Mouse (Mus musculus): Measurements from ENCODE around the gene Cyp4f13.
A peak's percentile ranks its signal among the peaks of the same experiment; 100 is the strongest.

The Cyp4f13 gene

DNA sequence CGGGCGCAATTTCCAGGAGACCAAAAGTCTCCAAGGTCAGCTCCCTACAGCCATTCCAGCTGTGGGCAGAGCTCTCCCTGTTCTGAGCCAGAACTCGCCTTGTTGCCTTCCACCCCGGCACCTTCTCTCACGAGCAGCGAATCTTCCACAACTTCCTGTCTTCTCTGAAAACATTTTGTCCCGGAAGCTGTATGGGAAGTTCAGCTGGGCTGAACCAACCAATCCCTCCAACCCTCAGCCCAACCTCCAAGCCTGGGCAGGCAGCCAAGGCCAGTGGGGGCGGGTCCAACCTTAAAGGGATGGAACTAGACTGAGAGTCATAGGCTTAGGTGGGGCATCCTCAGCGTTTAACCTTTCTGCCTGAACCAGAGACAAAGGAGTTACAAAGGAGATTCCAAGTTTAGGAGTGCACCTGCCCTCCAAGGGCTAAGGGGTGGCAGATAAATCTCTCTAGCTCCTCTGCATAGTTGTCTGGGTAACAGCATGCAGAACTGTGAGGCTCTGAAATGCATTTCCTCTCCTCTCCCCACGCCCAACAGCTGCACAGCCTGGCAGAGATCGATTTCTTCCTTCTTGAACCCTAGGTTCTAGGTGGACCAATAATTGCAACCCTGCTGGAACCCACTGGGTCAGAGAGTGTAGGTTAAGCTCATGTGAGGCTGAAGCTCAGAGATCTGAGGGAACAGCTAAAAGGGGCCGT is at the start of gene Cyp4f13:
Gene Cyp4f13 (minus strand): TSS at position 188 of the 700 bp plus-strand sequence.
- DNase-seq = peak; percentile 89 to 95

DNA sequence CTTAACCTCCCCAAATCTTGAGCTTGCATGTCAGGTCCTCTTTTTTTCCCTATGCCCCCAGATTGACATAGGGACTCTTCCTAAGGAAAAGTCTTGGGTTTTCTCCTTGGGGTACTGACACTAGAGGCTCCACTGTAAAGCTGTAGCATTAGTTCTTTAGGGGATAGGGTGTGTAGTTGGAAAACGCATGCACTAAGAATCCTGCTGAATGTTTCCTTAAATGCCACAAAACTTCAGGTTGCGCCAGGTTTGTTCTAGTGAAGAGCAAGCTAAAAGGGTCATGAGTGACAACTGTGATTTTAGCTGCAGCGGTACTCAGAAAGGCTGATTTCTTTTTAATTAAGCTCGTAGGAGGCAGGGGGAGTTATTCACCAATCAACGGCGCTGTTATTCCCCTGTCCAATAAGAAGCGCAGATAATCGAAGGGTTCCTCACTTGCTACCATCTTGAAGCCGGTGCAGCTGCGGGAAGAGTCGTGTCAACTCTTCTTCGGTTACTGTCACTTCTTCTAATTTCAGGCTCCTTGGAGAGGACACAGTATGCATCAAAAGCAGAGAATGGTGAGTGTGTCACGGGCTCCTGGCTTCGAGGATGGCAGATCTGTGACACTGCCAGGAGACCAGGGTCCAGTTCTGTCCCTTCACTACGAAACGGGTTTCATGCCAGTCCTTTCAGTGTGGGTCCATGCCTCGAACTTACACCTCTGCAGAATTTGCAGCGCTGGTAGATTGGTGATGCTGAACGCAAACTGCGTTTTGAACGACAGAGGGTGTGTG is 45.7 kb upstream of the Cyp4f13 start, which contains the start of gene Zfp952:
Gene Zfp952 (plus strand): TSS at position 431 of the 776 bp plus-strand sequence.
- DNase-seq = peak; percentile 45 to 73

GRCm38 (mm10) chr17:32991965-32992698 is 44.9 kb upstream of the Cyp4f13 start:
- DNase-seq = no peak

DNA sequence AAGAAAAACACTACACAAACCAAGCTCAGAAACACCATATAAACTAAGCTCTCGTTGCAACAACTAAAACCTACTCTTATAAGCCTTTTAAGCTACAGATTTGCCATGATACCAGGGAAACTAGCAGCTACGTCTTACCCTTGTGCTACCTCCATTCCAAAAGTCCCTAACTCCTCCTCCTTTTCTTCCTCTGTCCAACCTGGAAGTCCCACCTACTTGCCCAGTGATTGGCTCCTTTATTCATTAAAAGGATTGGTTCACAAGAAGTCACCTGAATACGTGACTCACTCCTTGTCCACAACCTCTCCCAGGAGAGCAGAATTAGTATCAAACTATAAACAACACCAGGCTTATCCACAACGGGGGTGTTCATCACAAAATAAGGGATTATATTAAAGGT is 39.1 kb upstream of the Cyp4f13 start:
- no peak for DNase-seq

DNA sequence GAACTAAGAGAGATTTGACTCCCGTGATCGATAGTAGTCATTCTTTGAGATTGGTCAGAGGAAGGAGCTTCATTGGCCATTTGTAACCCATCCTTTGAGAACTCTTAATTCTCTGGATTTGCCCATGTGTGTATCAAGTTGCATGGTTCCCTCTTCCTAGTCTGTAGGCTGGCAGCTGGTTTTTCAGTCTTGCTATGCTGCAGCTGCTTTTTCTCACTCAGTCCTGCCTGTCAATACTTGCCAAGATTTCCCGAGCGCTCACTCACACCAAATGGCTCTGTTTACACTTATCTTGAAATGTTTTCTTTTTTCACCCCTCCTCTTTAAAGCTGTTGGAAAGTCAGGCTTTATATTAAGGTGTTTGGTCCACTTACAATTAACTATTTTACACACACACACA is 34.2 kb upstream of the Cyp4f13 start:
- no peak for DNase-seq

- DNase-seq = peak; percentile 76 to 84
These were observed 18.6 kb upstream of the Cyp4f13 start, which contains the start of gene Zfp472 for GRCm38 (mm10) chr17:32965623-32966290. Zfp472 (plus strand) TSS chr17:32965814.

DNA sequence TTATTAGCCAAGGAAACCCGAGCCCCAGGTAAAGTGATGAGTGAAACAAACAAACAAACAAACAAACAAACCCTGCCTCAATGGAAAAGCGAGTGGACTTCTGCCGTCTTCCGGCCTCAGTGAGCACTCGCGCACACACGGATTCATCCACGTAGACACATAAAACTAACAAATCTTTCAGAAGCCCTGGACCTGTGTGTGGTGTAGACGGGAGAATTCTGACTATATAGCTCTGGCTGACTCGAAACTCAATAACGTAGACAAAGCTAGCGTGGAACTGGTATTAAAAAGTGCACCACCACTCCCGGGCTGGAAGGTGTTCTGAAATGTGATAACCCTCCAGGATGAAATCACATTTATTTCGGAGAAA is 18.0 kb upstream of the Cyp4f13 start:
- DNase-seq = peak in 1 of 2 experiments; percentile 11

DNA sequence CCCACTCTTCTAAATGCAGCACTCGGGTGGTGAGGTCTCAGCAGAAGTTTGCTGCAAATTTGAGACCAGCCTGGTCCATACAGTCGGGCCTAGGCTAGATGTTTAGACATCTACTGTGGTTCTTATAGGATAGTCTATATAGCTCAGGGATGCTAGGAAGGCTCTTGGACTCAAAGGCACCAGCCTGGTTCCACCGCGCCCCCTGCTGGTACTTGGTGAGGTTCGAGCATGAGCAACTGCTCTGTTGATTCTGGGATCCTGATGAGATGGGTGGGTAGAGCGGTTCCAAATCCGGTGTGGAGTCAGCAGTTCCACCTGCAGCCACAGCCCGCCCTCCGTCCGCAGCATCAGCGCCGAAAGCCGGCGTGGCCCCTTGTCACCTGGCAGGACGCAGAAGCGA is 4.2 kb upstream of the Cyp4f13 start:
- peak; percentile 53 to 54 for DNase-seq

DNA sequence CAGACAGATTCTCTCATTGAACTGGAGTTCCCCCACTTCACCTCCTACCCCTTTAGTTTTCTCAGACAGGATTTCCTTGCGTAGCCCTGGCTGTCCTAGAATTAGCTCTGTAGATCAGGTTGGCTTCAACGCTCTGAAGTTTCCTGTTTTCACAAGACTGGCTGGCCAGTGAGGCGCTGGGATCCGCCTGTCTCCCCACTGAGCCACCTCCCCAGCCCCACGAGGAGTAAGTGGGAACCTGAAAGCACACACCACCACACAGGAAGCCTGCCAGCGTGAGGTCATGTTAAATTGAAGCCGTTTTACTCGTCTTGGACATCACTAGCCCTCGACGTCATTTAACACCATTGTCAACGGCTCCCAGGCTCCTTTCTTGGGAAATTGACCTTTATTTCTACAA is 3.8 kb upstream of the Cyp4f13 start:
- DNase-seq = no peak

DNA sequence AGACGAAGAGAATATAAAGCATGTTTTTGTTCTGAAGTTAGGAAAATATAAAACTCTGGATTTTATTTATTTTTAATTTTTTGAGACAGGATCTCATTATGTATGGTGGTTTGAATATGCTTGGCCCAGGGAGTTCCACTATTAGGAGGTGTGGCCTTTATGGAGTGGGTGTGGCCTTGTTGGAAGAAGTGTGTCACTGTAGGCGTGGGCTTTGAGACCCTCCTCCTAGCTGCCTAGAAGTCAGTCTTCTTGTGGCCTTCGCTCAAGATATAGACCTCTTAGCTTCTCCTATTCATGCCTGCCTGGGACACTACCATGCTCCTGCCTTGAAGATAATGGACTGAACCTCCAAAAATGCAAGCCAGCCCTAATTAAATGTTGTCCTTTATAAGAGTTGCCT is 2.9 kb upstream of the Cyp4f13 start:
- no peak for DNase-seq

DNA sequence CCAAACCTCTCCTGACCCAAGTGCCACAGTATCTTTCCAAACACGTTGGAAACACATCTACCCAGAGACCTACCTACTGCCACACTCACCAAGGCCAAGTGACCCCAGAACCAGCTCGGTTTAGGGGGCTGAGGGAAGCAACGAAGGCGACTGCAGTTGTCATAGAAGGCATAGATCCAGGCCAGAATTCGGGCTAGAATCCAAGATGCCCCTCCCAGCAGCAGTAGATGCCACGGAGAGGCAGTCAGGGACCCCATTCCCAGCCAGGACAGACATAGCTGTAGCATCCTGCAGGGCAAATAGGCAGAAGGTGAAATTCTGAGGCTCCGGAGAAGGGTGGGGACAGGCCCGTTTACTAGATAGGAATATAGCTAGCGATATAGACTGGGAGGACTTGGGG is 486 bp downstream of the Cyp4f13 start:
- no peak for DNase-seq

DNA sequence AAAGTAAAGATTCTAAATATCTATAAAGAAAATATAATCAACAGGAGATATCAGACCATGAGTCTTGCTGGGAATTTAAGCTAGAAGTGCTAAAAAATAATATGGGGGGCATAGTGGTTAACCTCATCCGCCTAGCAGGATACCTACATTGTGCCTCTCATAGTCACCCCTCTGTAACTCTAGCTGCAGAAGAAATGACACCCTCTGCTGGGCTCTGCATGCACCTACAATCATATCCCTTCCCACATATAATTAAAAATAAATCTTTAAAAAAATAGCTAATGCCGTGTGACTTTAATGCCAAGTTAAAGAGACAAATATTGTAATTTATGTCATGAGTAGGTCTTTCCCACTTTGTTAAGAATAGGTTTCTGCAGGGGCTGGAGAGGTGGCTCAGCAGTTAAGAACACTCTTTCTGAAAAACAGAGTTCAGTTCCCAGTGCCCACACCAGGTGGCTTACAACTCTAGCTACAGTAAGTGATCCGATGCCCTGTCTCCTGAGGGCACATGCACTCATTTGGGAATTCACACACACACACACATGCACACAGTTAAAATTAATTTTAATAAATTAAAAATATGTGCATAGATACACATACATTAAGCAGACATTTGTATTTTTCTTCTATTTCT is 2.7 kb downstream of the Cyp4f13 start:
- DNase-seq = no peak

- no peak for DNase-seq
These were observed 3.5 kb downstream of the Cyp4f13 start for GRCm38 (mm10) chr17:32943661-32944060.

DNA sequence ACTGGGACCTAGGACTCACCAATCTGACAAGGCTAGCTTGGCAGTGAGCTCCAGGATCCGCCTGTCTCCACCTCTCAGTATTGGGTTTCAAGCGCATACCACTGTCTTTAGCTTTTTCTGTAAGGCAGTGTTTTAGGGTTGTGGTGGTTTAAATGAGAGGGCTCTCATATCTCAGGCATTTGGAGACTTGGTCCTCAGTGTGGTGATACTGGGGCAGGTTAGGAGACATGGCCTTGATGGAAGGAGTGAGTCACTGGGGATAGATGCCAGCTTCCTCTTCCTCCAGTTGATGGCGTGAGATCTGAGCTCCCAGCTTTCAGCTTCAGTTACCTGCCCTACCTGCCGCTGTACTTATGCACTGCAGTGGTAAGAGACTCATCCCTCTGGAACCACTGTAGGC is 7.4 kb downstream of the Cyp4f13 start:
- no peak for DNase-seq

- no peak for DNase-seq
These were observed 19.4 kb downstream of the Cyp4f13 start for GRCm38 (mm10) chr17:32927803-32928202.

DNA sequence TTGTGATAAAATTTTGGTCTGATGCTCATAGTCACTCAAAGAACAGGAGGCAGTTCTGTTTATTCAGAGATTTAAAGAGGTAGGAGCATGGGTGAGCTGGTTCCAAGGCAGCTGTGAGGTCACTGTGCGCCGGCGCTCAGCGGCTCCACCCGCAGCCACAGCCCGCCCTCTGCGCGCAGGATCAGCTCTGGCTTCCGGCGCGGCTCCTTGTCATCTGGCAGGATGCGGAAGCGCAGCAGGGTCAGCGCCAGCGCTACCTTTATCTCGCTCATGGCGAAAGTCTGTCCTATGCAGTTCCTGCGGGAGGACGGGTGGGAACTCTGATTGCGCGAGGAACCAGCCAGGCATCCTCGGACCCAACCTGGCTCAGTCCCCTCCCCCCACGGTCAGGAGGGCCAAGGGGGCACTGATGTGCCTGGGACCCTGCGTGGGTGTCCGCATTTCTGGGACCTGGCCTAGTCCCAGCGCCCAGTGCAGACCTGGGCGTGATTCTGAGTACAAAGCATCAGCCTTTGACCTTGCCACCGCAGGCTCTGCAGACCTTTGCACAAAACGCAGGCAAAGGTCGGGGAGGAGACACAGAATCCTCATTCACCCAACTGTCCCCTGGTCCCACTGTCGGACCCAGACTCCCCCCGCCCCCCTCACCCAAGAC is 22.4 kb downstream of the Cyp4f13 start:
- peak; percentile 51 to 60 for DNase-seq

- DNase-seq = no peak
These were observed 23.5 kb downstream of the Cyp4f13 start for GRCm38 (mm10) chr17:32923681-32924080.

DNA sequence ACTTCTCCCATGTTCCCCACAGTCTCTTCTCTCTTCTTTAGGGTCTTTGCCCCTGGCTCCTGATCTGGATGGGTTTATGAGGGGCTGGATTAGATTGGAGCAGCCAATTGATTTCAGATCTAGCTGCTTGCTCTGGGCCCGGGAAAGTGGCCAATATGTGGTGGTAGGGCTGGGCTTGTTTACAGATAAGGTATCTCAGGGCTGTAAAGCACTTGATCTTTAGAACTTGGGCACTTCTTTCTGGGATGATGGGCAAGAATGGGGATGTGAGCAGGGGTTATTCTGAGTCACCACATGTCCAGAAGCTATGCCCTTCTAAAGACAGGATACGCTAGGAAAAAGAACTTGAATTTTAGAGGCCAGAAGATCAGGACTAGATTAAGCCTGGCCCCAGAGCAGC is 28.1 kb downstream of the Cyp4f13 start:
- no peak for DNase-seq

GRCm38 (mm10) chr17:32917131-32917530 is 30.1 kb downstream of the Cyp4f13 start, which contains the start of gene Cyp4f14:
Cyp4f14 (minus strand) TSS chr17:32917342.
- no peak for DNase-seq

DNA sequence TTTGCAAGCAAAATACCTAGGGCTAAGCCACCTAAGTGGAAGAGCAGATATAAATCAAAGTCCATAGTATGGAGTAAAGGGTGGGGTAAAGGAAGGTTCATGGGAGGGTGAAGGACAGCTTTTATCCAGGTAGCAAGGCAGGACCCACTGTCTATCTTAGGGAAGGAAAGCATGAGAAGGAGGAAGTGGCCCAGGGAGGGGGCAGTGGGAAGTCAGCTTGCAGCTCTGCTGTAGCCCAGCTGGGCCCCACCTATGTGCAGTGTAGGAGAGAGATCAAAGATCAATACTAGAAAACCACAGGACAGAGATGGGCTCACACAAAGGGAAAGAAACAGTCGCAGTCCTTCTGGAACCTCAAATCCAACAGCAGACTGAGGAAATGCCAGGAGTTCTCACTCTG is 31.1 kb downstream of the Cyp4f13 start:
- DNase-seq = no peak

DNA sequence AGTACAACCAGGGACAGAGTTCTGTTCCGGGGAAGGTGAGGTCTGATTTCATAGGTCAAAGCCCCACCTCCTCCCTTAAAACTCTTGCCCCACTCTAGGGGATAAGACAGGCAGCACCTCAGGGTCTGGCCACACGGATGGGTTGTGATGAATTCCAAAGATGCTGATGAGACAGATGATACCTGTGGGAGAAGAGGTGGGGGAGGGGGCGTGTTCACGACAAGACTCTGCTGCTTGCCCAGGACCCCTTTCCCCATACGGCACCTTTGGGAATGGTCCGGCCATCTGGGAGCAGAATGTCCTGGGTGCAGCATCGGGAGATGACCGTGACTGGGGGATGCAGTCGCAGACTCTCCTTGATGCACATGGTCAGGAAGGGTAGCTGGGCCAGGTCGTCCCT is 41.0 kb downstream of the Cyp4f13 start:
- DNase-seq = no peak

DNA sequence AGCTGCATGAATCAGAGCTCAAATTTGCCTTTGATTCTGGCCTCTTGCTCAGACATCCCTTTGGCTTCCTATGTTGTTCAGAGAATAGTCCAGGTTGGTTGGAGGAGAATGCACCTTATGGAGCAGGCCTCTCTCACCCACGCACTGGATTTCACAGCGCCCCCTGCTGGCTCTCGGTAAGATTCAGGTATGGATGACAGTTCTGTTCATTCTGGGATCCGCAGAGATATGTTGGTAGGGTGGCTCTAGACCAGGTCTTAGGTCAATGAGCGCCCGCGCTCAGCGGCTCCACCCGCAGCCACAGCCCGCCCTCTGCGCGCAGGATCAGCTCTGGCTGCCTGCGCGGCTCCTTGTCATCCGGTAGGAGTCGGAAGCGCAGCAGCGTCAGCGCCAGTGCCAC is 42.0 kb downstream of the Cyp4f13 start:
- DNase-seq = peak in 1 of 2 experiments; percentile 8

Measured in thymus, adult 18-20 months (tissue).